Mouse (Mus musculus): ENCODE measurements around the gene Lce1k.
"Not testable (repeated sequence)": the region's sequence is repeated elsewhere in the genome, so short reads cannot be mapped to it uniquely, and the experiment has no call there.

- not testable (repeated sequence) for TF ChIP-seq POLR2AphosphoS5 (IDR thresholded peaks at IDR 0.05; ENCODE audit: insufficient replicate concordance, low read depth, low read length); CTCF (IDR thresholded peaks at IDR 0.05; ENCODE audit: low read depth, low read length); GATA1 (IDR thresholded peaks at IDR 0.05; ENCODE audit: borderline replicate concordance, low read length); GATA2 (IDR thresholded peaks at IDR 0.05; ENCODE audit: borderline replicate concordance, low read depth, low read length); TAL1 (conservative IDR thresholded peaks at IDR 0.05; ENCODE audit: low read depth, low read length)
These were observed 8.3 kb upstream of the Lce1k start for GRCm38 (mm10) chr3:92816036-92816435.
